Mouse (Mus musculus): ENCODE data around the gene Dennd4c. TPM values are rescaled to one million over a fixed set of nuclear protein-coding genes. Genes with fewer than 3 reads are reported as not detected.

Gene Dennd4c
- polyA plus RNA-seq, 1 experiment from 2014 or later = 5.8 TPM

GRCm38 (mm10) chr4:86717176-86717575 lies 31.2 kb upstream of the Dennd4c start:
- Histone ChIP-seq H3K27me3 (replicated peaks; ENCODE audit: control insufficient read depth, insufficient read depth, low read length) (no peaks in the 10 kb centered on the region), H3K9ac (ENCODE audit: low read depth, low read length) (no peak overlapping the region), H3K4me1 (replicated peaks; ENCODE audit: control insufficient read depth, insufficient read depth, low read length) (no peaks in the 10 kb centered on the region), H3K27ac (ENCODE audit: low read depth, low read length) (no peak overlapping the region), H3K4me2 (no peak overlapping the region), H3K4me3 (ENCODE audit: low read depth, low read length) (no peak overlapping the region), H3K36me3 (ENCODE audit: control insufficient read depth, insufficient read depth, low read length) (no peaks in the 10 kb centered on the region), H3K9me3 (ENCODE audit: control insufficient read depth, low read length) (no peaks in the 10 kb centered on the region)
- DNase-seq (ENCODE audit: low spot score) (no peak), ATAC-seq (replicated peaks; ENCODE audit: low FRiP score) (no peak)
- 93% methylated on average over 1 of the region's 1 CpGs for WGBS

DNA sequence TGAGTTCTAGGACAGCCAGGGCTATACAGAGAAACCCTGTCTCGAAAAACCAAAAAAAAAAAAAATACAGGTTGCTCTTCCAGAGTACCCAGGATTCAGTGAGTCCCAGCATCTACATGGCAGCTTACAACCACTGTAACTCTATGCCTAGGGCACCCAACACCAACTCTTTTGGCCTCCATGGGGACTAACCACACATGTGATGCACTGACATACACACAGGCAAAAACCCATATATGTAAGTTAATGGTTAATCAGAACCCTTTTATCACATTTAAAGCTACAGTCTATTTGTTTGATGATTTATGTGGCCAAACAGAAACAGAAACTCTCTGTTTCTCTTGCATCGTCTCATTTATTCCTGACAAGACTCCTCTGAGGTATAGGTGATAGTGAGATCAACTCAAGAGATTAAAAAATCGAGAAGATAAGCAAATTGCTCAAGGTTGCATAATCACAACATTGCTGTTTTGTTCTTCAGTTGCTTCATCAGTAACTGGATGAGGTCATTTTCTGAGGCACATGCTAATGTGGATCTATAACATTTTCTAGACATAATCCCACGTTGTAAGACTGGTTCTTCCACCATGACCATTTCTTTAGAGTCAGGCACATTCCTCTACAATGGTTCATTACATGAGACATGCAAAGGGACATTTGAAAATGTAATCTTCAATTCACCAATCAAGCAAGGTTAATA lies 29.3 kb upstream of the Dennd4c start:
- H3K4me2 ChIP-seq = no peak overlapping the region
- no peaks in the 10 kb centered on the region for H3K4me1 ChIP-seq (replicated peaks; ENCODE audit: control insufficient read depth, insufficient read depth, low read length)
- no peak for DNase-seq (ENCODE audit: low spot score)
- H3K9ac ChIP-seq (ENCODE audit: low read depth, low read length) = no peak overlapping the region
- no peak overlapping the region for H3K4me3 ChIP-seq (ENCODE audit: low read depth, low read length)
- no peak for ATAC-seq (replicated peaks; ENCODE audit: low FRiP score)
- H3K9me3 ChIP-seq (ENCODE audit: control insufficient read depth, low read length) = no peaks in the 10 kb centered on the region
- H3K27me3 ChIP-seq (replicated peaks; ENCODE audit: control insufficient read depth, insufficient read depth, low read length) = no peaks in the 10 kb centered on the region
- WGBS = 67% methylated on average over 4 of the region's 4 CpGs
- H3K27ac ChIP-seq (ENCODE audit: low read depth, low read length) = no peak overlapping the region
- H3K36me3 ChIP-seq (ENCODE audit: control insufficient read depth, insufficient read depth, low read length) = no peaks in the 10 kb centered on the region

DNA sequence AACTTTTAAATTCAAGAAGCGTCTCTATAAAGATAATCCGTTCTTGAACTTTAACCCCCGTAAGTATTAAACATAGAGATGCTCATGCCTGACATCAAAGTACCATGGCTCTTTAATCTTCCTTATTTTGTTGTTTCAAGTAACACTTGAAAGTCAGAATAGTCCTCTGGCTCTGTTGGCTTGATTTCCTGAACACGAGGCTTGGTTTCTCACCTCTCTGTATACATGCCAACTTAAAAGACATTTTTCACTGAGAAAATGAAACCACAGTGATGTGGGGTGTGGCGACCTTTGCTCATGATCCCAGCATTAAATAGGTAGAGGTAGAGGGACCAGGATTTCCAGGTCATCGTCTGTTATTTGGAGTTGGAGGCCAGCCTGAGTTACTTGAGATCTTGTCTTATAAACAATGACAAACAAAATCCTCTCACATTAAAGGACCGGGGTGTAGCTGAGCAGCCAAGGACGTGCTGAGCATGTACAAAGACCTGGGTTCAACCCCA lies 26.4 kb upstream of the Dennd4c start:
- ATAC-seq (replicated peaks; ENCODE audit: low FRiP score) (no peak), DNase-seq (ENCODE audit: low spot score) (no peak)
- no peak overlapping the region for H3K4me2 ChIP-seq
- no peaks in the 10 kb centered on the region for H3K27me3 ChIP-seq (replicated peaks; ENCODE audit: control insufficient read depth, insufficient read depth, low read length)
- H3K4me3 ChIP-seq (ENCODE audit: low read depth, low read length) = no peak overlapping the region
- 73% methylated on average over 8 of the region's 8 CpGs for WGBS
- no peaks in the 10 kb centered on the region for H3K9me3 ChIP-seq (ENCODE audit: control insufficient read depth, low read length)
- H3K4me1 ChIP-seq (replicated peaks; ENCODE audit: control insufficient read depth, insufficient read depth, low read length) = peaks cover 6% of the 10 kb centered on the region
- no peak overlapping the region for H3K9ac ChIP-seq (ENCODE audit: low read depth, low read length)
- no peaks in the 10 kb centered on the region for H3K36me3 ChIP-seq (ENCODE audit: control insufficient read depth, insufficient read depth, low read length)
- no peak overlapping the region for H3K27ac ChIP-seq (ENCODE audit: low read depth, low read length)

DNA sequence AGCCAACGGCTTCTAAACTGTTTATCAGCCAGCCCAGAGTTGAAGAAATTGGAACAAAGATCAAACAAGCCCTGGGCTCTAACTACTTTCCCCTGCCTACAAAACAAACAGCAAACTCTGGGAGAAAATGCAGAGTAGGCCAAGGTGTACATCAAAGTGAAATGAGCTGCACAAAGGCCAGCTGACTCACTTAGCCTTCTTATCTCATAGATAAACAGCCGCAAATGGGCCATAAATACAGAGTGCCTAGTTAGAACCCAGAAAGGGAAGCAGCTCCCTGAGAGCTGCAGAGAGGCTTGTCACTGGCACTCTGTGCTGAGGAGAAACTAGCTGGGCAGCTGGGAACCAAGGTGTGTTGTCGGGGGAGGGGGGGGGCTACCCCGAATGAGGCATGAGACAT lies 23.2 kb upstream of the Dennd4c start:
- Histone ChIP-seq H3K4me1 (replicated peaks; ENCODE audit: control insufficient read depth, insufficient read depth, low read length) (peaks cover 6% of the 10 kb centered on the region), H3K36me3 (ENCODE audit: control insufficient read depth, insufficient read depth, low read length) (no peaks in the 10 kb centered on the region), H3K9ac (ENCODE audit: low read depth, low read length) (no peak overlapping the region), H3K4me2 (peak overlapping the region; percentile 4; the same call in 1 of the 2 replicates), H3K27ac (ENCODE audit: low read depth, low read length) (no peak overlapping the region), H3K27me3 (replicated peaks; ENCODE audit: control insufficient read depth, insufficient read depth, low read length) (no peaks in the 10 kb centered on the region), H3K9me3 (ENCODE audit: control insufficient read depth, low read length) (no peaks in the 10 kb centered on the region), H3K4me3 (ENCODE audit: low read depth, low read length) (no peak overlapping the region)
- ATAC-seq (replicated peaks; ENCODE audit: low FRiP score) (peak; percentile 69), DNase-seq (ENCODE audit: low spot score) (no peak)
- 16% methylated on average over 4 of the region's 4 CpGs for WGBS

GRCm38 (mm10) chr4:86726141-86726540 lies 22.2 kb upstream of the Dennd4c start:
- Histone ChIP-seq H3K36me3 (ENCODE audit: control insufficient read depth, insufficient read depth, low read length) (no peaks in the 10 kb centered on the region), H3K9ac (ENCODE audit: low read depth, low read length) (no peak overlapping the region), H3K27ac (ENCODE audit: low read depth, low read length) (no peak overlapping the region), H3K27me3 (replicated peaks; ENCODE audit: control insufficient read depth, insufficient read depth, low read length) (no peaks in the 10 kb centered on the region), H3K9me3 (ENCODE audit: control insufficient read depth, low read length) (no peaks in the 10 kb centered on the region), H3K4me3 (ENCODE audit: low read depth, low read length) (no peak overlapping the region), H3K4me2 (no peak overlapping the region), H3K4me1 (replicated peaks; ENCODE audit: control insufficient read depth, insufficient read depth, low read length) (peaks cover 6% of the 10 kb centered on the region)
- no peak for DNase-seq (ENCODE audit: low spot score)
- 87% methylated on average over 5 of the region's 5 CpGs for whole genome bisulfite sequencing
- ATAC-seq (replicated peaks; ENCODE audit: low FRiP score) = no peak

GRCm38 (mm10) chr4:86729829-86730228 lies 18.5 kb upstream of the Dennd4c start:
- H3K4me1 ChIP-seq (replicated peaks; ENCODE audit: control insufficient read depth, insufficient read depth, low read length) = peaks cover 6% of the 10 kb centered on the region
- no peak overlapping the region for H3K9ac ChIP-seq (ENCODE audit: low read depth, low read length)
- 76% methylated on average over 6 of the region's 6 CpGs for WGBS
- H3K4me2 ChIP-seq = no peak overlapping the region
- H3K27ac ChIP-seq (ENCODE audit: low read depth, low read length) = no peak overlapping the region
- H3K36me3 ChIP-seq (ENCODE audit: control insufficient read depth, insufficient read depth, low read length) = no peaks in the 10 kb centered on the region
- DNase-seq (ENCODE audit: low spot score) = no peak
- no peaks in the 10 kb centered on the region for H3K27me3 ChIP-seq (replicated peaks; ENCODE audit: control insufficient read depth, insufficient read depth, low read length)
- H3K9me3 ChIP-seq (ENCODE audit: control insufficient read depth, low read length) = no peaks in the 10 kb centered on the region
- H3K4me3 ChIP-seq (ENCODE audit: low read depth, low read length) = no peak overlapping the region
- ATAC-seq (replicated peaks; ENCODE audit: low FRiP score) = no peak

DNA sequence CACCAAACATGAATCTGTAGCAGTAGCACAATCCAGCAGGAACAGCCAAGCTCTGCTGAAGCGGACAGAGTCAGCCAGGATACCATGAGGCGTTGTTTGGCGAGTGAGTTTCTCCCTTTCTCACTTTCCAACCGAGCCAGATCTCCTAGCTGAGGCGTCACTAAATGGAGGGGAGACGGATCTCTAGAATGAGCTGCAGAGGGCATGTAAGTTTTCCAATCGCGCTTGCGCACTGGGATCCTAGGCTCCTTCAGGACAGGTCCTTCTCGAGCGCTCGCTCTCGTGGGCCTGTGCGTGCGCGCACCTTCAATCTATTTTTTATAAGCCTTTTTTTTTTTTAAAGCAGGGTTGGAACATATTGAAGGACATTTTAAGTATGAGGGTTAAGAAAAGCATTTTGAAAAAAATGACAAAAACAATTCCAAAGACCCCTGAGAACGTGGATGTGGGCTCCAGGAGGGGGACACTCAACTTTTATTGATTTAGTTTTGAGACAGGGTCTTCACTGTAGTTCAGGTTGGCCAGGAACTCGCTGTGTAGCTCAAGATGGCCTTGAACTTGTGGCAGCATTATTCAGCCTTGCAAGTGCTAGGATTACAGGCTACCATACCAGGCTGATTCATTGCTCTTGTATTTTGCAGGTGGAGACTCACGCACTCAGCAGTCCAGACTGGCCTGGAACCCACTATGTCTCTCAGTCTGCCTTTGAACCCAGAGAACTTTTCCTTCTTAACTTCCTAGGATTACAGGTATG lies 14.1 kb upstream of the Dennd4c start:
- Histone ChIP-seq H3K4me2 (no peak overlapping the region), H3K27ac (ENCODE audit: low read depth, low read length) (no peak overlapping the region), H3K4me3 (ENCODE audit: low read depth, low read length) (no peak overlapping the region), H3K36me3 (ENCODE audit: control insufficient read depth, insufficient read depth, low read length) (no peaks in the 10 kb centered on the region), H3K9me3 (ENCODE audit: control insufficient read depth, low read length) (no peaks in the 10 kb centered on the region), H3K9ac (ENCODE audit: low read depth, low read length) (no peak overlapping the region), H3K27me3 (replicated peaks; ENCODE audit: control insufficient read depth, insufficient read depth, low read length) (no peaks in the 10 kb centered on the region), H3K4me1 (replicated peaks; ENCODE audit: control insufficient read depth, insufficient read depth, low read length) (peaks cover 5% of the 10 kb centered on the region)
- WGBS = 83% methylated on average over 19 of the region's 19 CpGs
- DNase-seq (ENCODE audit: low spot score) (no peak), ATAC-seq (replicated peaks; ENCODE audit: low FRiP score) (no peak)

DNA sequence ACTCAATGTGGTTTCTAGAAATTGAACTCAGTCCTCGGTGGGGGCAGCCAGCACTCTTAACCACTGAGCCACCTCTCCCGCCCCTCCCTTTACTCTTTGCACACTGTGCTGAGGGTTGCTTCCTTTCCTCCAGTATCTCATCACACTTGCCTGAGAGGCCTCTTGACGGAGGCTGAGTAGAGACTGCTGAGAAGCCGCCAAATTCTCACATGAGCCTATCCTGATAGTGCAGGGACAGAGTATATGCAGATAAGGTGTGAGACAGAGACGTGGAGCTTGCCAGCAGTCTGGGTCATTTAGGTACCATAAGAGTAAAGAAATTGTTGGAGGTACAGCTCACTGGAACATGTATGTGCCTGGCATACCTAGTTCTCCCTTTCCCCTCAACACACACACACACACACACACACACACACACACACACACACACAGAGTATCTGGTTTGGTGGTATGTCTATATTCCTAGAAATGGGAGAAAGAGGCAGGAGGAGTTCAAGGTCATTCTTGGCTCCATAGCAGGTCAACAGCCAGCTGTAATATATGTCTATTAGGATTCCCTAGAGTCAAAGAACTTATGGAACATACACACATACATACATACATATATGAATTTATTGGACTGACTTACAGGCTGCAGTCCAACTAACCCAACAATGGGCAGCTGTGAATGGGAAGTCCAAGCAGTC lies 8.9 kb upstream of the Dennd4c start:
- no peak overlapping the region for H3K4me3 ChIP-seq (ENCODE audit: low read depth, low read length)
- no peak overlapping the region for H3K4me2 ChIP-seq
- ATAC-seq (replicated peaks; ENCODE audit: low FRiP score) (peak; percentile 100), DNase-seq (ENCODE audit: low spot score) (no peak)
- H3K9me3 ChIP-seq (ENCODE audit: control insufficient read depth, low read length) = no peaks in the 10 kb centered on the region
- H3K9ac ChIP-seq (ENCODE audit: low read depth, low read length) = no peak overlapping the region; the same call in 1 of the 2 replicates
- H3K27me3 ChIP-seq (replicated peaks; ENCODE audit: control insufficient read depth, insufficient read depth, low read length) = no peaks in the 10 kb centered on the region
- H3K27ac ChIP-seq (ENCODE audit: low read depth, low read length) = no peak overlapping the region; the same call in 1 of the 2 replicates
- H3K36me3 ChIP-seq (ENCODE audit: control insufficient read depth, insufficient read depth, low read length) = no peaks in the 10 kb centered on the region
- 31% methylated on average over 5 of the region's 5 CpGs for WGBS
- peaks cover 8% of the 10 kb centered on the region for H3K4me1 ChIP-seq (replicated peaks; ENCODE audit: control insufficient read depth, insufficient read depth, low read length)

Measured in liver, embryonic 11.5 days (tissue).